Mouse (Mus musculus) Patski (cell line): Measurements from ENCODE around the gene Bmp6. TPM values are rescaled to one million over a fixed set of nuclear protein-coding genes. Genes with fewer than 3 reads are reported as not detected.

ENCODE experiments used
- ATAC-seq: fragments of 100-300 bp; one replicate; pipeline ENCODE4 v1.8.0; 2021
- CTCF ChIA-PET: fragments of 350-600 bp; sonication (Branson Sonifier 250); formaldehyde crosslinking; loops from one replicate; lab custom pipeline; 2022; ENCODE audit warnings: inconsistent platforms; lab: Charles Lee
- POLR2A ChIA-PET: fragments of 350-600 bp; sonication (Branson Sonifier 250); formaldehyde crosslinking; loops from one replicate; lab custom pipeline; 2022; ENCODE audit warnings: antibody characterized with exemption, inconsistent platforms; lab: Charles Lee
- DNase-seq: peaks from one replicate; pipeline ENCODE4 v3.0.0-alpha.2; 2011; ENCODE audit warnings: low read depth, low spot score
- H3K27me3 ChIP-seq: fragments of 371-371 bp; one replicate; pipeline ENCODE4 v1.5.1; 2021
- CTCF ChIP-seq: fragments of 100-300 bp; IDR thresholded peaks from one replicate; pipeline ENCODE4 v1.5.1; 2021
- in situ Hi-C: fragments of 300-500 bp; cut with MboI; formaldehyde crosslinking; loops from 3 replicates; pipeline ENCODE4 v1.11.1; 2018; ENCODE audit warnings: low pct_unique_long_range_greater_than_20kb, mixed read lengths
- polyA plus RNA-seq: library from polyadenylated mRNA; unstranded; gene quantifications from one replicate; pipeline ENCODE4 v1.2.3, GENCODE M21; 2021

The Bmp6 gene
- polyA plus RNA-seq, 1 experiment from 2014 or later = 58.7 TPM

DNA sequence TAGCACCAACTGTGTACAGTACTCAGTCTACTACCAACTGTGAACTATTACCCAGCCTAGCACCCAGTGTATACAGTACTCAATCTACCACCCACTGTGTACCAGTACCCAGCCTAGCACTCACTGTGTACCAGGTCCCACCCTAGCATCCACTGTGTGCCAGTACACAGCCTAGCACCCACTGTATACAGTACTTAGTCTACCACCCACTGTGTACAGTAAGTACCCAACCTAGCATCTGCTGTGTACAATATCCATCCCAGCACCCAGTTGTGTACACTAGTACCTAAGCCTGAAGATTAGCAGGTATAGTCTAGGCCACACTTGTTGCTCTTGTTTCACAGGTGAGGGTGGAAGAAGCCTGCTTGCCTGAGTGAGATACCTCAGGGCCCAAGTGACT is 192.6 kb downstream of the Bmp6 start:
- ChIA-PET POLR2A (no interaction called here), CTCF (no interaction called here)
- DNase-seq (no peak), ATAC-seq (no peak)
- in situ Hi-C loops = no loop called here
- TF ChIP-seq CTCF = no peak
- no peaks in the 10 kb centered on the region for H3K27me3 ChIP-seq

DNA sequence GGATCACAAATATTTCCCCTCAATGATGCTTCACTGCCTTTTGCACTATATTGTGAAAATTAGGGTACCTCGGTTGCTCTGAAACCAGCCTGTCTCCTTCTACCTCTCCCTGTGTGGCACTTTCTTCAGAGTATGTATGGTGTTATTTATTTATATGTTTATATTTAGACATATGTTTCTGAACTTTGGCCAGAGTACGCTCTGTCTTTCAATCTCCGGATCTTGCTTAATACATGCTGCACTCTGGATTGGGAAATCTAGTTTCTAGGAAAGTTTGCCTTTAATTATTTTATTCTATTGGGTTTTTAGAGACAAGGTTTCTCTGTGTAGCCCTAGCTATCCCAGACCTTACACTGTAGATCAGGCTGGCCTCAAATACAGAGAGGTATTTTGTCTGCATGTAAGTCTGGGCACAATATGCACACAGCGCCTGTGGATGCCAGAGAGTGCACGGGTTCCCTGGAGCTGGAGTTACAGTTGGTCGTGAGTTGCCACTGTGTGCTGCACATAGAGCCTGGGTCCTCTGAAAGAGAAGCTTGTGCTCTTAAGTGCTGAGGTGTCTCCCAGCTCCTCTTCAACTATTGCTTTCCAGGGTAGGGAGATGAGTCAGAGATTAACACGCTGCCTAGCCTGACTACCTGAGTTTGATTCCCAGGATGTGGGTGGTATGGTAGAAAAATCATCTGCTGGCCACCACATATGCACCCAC is 194.4 kb downstream of the Bmp6 start:
- peaks cover 5% of the 10 kb centered on the region for H3K27me3 ChIP-seq
- DNase-seq (no peak), ATAC-seq (no peak)
- CTCF ChIA-PET = no interaction called here
- no peak for TF ChIP-seq CTCF
- in situ Hi-C loops = no loop called here
- POLR2A ChIA-PET = no interaction called here

- ChIA-PET POLR2A (interaction anchor here (0.7 kb wide), 1 partner anchor 39 kb away, joined by 3 read pairs; no protein-coding TSS in a partner anchor), CTCF (no interaction called here)
- no peak for TF ChIP-seq CTCF
- DNase-seq (no peak), ATAC-seq (no peak)
- in situ Hi-C loops = no loop called here
- H3K27me3 ChIP-seq = peaks cover 5% of the 10 kb centered on the region
Observed at GRCm38 (mm10) chr13:38543455-38544125, 198.7 kb downstream of the Bmp6 start.

DNA sequence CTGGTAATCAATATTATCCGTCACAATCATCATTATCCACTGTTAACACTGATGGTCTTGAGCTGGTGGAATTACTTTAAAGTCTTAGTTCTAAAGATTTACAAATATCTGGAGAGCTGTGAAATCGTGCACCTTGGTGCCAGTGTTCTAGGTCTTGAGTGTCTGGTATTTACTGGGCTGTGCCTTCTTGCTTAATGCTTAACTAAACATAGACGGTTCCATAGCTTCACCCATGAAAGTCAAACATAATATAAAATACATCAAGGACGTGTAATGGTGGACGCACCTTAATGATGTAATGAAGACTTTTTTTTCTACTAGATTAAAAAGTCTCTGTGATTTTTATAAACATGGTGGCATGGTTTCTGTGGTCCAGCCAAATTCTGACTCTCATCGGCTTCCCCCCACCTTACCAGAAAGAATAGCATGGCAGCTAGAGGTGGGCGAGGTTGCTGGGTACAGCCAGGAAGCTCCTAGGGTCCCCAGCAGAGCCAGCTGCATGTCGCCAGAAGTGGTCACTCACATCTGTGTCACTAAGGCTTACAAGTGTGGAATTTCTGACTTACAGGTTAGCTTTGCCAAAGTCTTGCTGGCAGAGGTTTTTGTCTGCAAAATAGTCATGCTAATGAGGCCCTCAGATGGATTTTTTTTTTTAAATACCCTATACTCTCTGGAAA is 200.0 kb downstream of the Bmp6 start:
- no peak for ATAC-seq
- in situ Hi-C loops = no loop called here
- ChIA-PET CTCF (interaction anchor here (0.5 kb wide), 1 partner anchor 68 kb away, joined by 3 read pairs; no protein-coding TSS in a partner anchor), POLR2A (no interaction called here)
- H3K27me3 ChIP-seq = peaks cover 9% of the 10 kb centered on the region
- DNase-seq = no peak
- no peak for TF ChIP-seq CTCF

GRCm38 (mm10) chr13:38545460-38545859 is 200.6 kb downstream of the Bmp6 start:
- DNase-seq (no peak), ATAC-seq (no peak)
- ChIA-PET CTCF (no interaction called here), POLR2A (no interaction called here)
- in situ Hi-C loops = no loop called here
- H3K27me3 ChIP-seq = peaks cover 9% of the 10 kb centered on the region
- no peak for TF ChIP-seq CTCF

GRCm38 (mm10) chr13:38546754-38547153 is 201.8 kb downstream of the Bmp6 start:
- no peak for TF ChIP-seq CTCF
- POLR2A ChIA-PET = no interaction called here
- DNase-seq = no peak
- in situ Hi-C loops = no loop called here
- ATAC-seq = no peak
- CTCF ChIA-PET = interaction anchor here (1.9 kb wide), 1 partner anchor 13 kb away, joined by 6 read pairs; no protein-coding TSS in a partner anchor
- peaks cover 10% of the 10 kb centered on the region for H3K27me3 ChIP-seq

DNA sequence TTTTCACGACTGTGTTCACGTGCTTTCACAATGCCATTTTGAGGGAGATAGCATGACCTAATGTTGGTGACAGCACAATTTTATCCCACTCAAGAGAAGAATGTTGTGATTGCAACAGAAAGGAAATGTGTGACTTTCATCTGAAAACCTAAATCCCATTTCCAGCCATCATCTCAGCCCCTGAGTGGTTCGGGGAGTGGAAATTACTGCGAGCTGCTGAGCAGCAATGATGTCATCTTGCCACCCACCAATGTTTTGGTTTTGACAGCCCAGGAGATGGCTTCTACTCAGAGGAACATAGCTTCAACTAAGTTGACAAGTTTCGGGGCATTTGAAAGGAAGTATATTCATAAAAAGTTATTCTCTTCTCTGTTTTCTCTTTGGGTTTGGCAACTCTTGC is 202.8 kb downstream of the Bmp6 start:
- no peak for TF ChIP-seq CTCF
- H3K27me3 ChIP-seq = peaks cover 17% of the 10 kb centered on the region
- ChIA-PET POLR2A (interaction anchor here (0.8 kb wide), 1 partner anchor 39 kb away, joined by 15 read pairs; no protein-coding TSS in a partner anchor), CTCF (interaction anchor here (1.9 kb wide), 1 partner anchor 14 kb away, joined by 6 read pairs; no protein-coding TSS in a partner anchor)
- in situ Hi-C loops = no loop called here
- ATAC-seq (peak; percentile 12), DNase-seq (no peak)

DNA sequence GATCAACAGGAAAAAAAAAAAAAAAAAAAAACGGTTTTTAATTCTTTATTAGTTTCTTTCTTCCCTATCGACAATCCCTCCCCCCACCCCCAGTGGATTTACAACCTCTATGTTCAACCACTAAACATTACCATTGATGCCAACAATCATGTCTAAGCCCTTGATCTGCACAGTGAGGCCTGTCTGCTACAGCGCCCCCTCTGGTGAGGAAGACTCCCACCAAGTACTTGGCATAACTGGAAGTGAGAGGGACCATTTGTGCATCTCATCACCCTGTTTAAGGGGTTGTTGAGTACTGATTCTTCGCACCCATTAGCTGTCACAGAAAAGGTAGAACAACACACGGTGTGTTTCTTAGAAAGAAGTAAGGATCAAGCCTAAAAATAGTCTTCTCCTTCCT is 203.8 kb downstream of the Bmp6 start:
- peak; percentile 18 for TF ChIP-seq CTCF
- peaks cover 17% of the 10 kb centered on the region for H3K27me3 ChIP-seq
- DNase-seq (no peak), ATAC-seq (no peak)
- CTCF ChIA-PET = no interaction called here
- in situ Hi-C loops = no loop called here
- POLR2A ChIA-PET = interaction anchor here (0.8 kb wide), 1 partner anchor 40 kb away, joined by 15 read pairs; no protein-coding TSS in a partner anchor

Other genes with a start within 250 kb of the Bmp6 start
- 0.35 TPM for gene Dsp, start 193.8 kb upstream of the Bmp6 start, polyA plus RNA-seq
- 38.3 TPM for gene Snrnp48, start 140.2 kb upstream of the Bmp6 start, polyA plus RNA-seq
- 337 TPM for gene Txndc5, start 183.7 kb downstream of the Bmp6 start, polyA plus RNA-seq